Mouse (Mus musculus) testis, adult 2 months (tissue): ENCODE results near the gene Wdr59. TPM values are rescaled to one million over a fixed set of nuclear protein-coding genes. Genes with fewer than 3 reads are reported as not detected.

Experiments
- H3K27ac ChIP-seq: fragments of 200-500 bp; 2 replicates; pipeline ENCODE4 v1.5.1; 2012; ENCODE audit warnings: low read depth, low read length; ENCODE audit not compliant: control insufficient read depth, insufficient read depth
- H3K27me3 ChIP-seq: fragments of 200-500 bp; 2 replicates; pipeline ENCODE4 v1.6.1; 2012; ENCODE audit warnings: mild to moderate bottlenecking, low read length, moderate library complexity; ENCODE audit not compliant: control insufficient read depth, insufficient read depth
- H3K36me3 ChIP-seq: fragments of 200-500 bp; 2 replicates; pipeline ENCODE4 v1.6.1; 2012; ENCODE audit warnings: mild to moderate bottlenecking, low read length; ENCODE audit not compliant: control insufficient read depth, insufficient read depth
- H3K4me1 ChIP-seq: fragments of 200-500 bp; 2 replicates; pipeline ENCODE4 v1.6.1; 2012; ENCODE audit warnings: low read length; ENCODE audit not compliant: control insufficient read depth, insufficient read depth
- H3K4me3 ChIP-seq: fragments of 200-500 bp; 2 replicates; pipeline ENCODE4 v1.5.1; 2012; ENCODE audit warnings: low read depth, mild to moderate bottlenecking, low read length, moderate library complexity, mixed read lengths; ENCODE audit not compliant: control insufficient read depth
- CTCF ChIP-seq: fragments of 200-500 bp; IDR thresholded peaks from 2 replicates; pipeline ENCODE4 v1.5.1; 2012; ENCODE audit warnings: low read depth, mild to moderate bottlenecking, inconsistent platforms, low read length, moderate library complexity; ENCODE audit not compliant: control insufficient read depth, insufficient read depth, insufficient replicate concordance
- POLR2A ChIP-seq: fragments of 200-500 bp; IDR thresholded peaks from 2 replicates; pipeline ENCODE4 v1.6.1; 2012; ENCODE audit warnings: low read depth, mild to moderate bottlenecking, inconsistent platforms, low read length, moderate library complexity; ENCODE audit not compliant: control insufficient read depth
- polyA plus RNA-seq: library from polyadenylated mRNA; depleted of rRNA; stranded (reverse); fragments of >200 nt; gene quantifications from 2 replicates; pipeline ENCODE4 v1.2.3, GENCODE M21; 2012

Gene Wdr59
- polyA plus RNA-seq, 1 experiment, result 5.4 TPM

DNA sequence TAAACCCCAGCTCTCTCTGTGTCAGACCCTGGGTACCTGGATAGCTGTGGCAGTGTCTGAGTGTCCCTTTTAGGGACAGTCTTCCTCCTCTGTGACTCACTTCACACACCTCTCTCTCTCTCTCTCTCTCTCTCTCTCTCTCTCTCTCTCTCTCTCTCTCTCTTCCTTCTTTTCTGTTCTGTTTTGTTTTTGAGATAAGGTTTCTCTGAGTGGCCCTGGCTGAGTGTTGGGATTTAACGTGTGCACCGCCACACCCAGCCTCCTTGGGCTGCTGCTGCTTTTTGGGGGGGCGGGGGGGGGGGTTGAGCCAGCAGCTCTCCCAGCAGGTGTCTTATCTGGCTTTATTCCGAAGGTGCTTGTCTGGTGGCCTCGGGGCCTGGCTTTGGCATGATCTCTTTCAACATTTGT is 43.9 kb upstream of the Wdr59 start:
- TF ChIP-seq POLR2A (no peak), CTCF (no peak)
- Histone ChIP-seq H3K27ac (no peak overlapping the region), H3K4me3 (no peak overlapping the region), H3K27me3 (no peaks in the 10 kb centered on the region), H3K4me1 (no peaks in the 10 kb centered on the region), H3K36me3 (no peaks in the 10 kb centered on the region)

- Histone ChIP-seq H3K27ac (no peak overlapping the region), H3K4me1 (no peaks in the 10 kb centered on the region), H3K4me3 (no peak overlapping the region), H3K27me3 (no peaks in the 10 kb centered on the region), H3K36me3 (no peaks in the 10 kb centered on the region)
- TF ChIP-seq CTCF, result no peak
- TF ChIP-seq POLR2A, result no peak
Observed at GRCm38 (mm10) chr8:111564093-111564492, 42.2 kb upstream of the Wdr59 start.

- no peaks in the 10 kb centered on the region for H3K36me3 ChIP-seq
- H3K4me3 ChIP-seq, result no peak overlapping the region
Observed at GRCm38 (mm10) chr8:111563687-111564086, 41.8 kb upstream of the Wdr59 start.

DNA sequence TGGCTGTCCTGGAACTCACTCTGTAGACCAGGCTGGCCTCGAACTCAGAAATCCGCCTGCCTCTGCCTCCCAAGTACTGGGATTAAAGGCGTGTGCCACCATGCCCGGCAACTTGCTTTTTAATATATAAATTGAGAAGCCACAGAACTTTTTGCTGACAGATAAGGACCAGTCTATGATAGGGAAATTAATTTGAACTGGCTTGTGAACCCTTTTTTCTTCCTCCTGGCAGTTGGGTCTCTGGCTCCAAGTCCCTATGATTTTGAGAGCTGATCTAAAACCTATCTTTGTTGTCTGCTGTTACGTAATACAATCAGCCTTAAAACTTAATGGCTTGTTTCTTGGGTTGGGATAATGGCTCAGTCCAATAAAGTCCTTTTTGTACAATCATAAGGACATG is 41.2 kb upstream of the Wdr59 start:
- Histone ChIP-seq H3K27ac (no peak overlapping the region), H3K36me3 (no peaks in the 10 kb centered on the region), H3K4me1 (no peaks in the 10 kb centered on the region), H3K27me3 (no peaks in the 10 kb centered on the region), H3K4me3 (no peak overlapping the region)
- no peak for TF ChIP-seq POLR2A
- no peak for TF ChIP-seq CTCF

More at GRCm38 (mm10) chr8:111563687-111564086, 41.8 kb upstream of the Wdr59 start:
- Histone ChIP-seq H3K27ac (no peak overlapping the region), H3K4me1 (no peaks in the 10 kb centered on the region), H3K27me3 (no peaks in the 10 kb centered on the region)
- no peak for TF ChIP-seq POLR2A

GRCm38 (mm10) chr8:111562274-111562803 is 40.4 kb upstream of the Wdr59 start:
- Histone ChIP-seq H3K4me1 (no peaks in the 10 kb centered on the region), H3K36me3 (no peaks in the 10 kb centered on the region), H3K27ac (no peak overlapping the region), H3K27me3 (no peaks in the 10 kb centered on the region), H3K4me3 (no peak overlapping the region)
- no peak for TF ChIP-seq POLR2A
- no peak for TF ChIP-seq CTCF

- H3K27ac ChIP-seq, result no peak overlapping the region
- no peak for TF ChIP-seq CTCF
- no peak for TF ChIP-seq POLR2A
- no peak overlapping the region for H3K4me3 ChIP-seq
- H3K36me3 ChIP-seq, result no peaks in the 10 kb centered on the region
- H3K27me3 ChIP-seq, result no peaks in the 10 kb centered on the region
- H3K4me1 ChIP-seq, result no peaks in the 10 kb centered on the region
Observed at GRCm38 (mm10) chr8:111561824-111562223, 39.9 kb upstream of the Wdr59 start.

GRCm38 (mm10) chr8:111551511-111552130 is 29.7 kb upstream of the Wdr59 start:
- no peak overlapping the region for H3K4me3 ChIP-seq
- no peak overlapping the region for H3K27ac ChIP-seq
- TF ChIP-seq POLR2A (no peak), CTCF (no peak)

More at GRCm38 (mm10) chr8:111551511-111552130, 29.7 kb upstream of the Wdr59 start:
- Histone ChIP-seq H3K27me3 (no peaks in the 10 kb centered on the region), H3K36me3 (no peaks in the 10 kb centered on the region), H3K4me1 (peaks cover 7% of the 10 kb centered on the region; the same call in 1 of the 2 replicates)
